Mouse (Mus musculus) naive thymus-derived CD4-positive, alpha-beta T cell, adult 5 months (primary cell): ENCODE measurements around the gene Asic5. TPM values are rescaled to one million over a fixed set of nuclear protein-coding genes. Genes with fewer than 3 reads are reported as not detected.

Source experiments
- polyA plus RNA-seq: library from polyadenylated mRNA; unstranded; fragments of 100-300 nt; shearing (Covaris generic); gene quantifications from one replicate; pipeline ENCODE4 v1.2.1, GENCODE M21; 2017

The Asic5 gene
- polyA plus RNA-seq = not detected

GRCm38 (mm10) chr3:81981990-81982389 is at the start of gene Asic5:
Gene Asic5 (plus strand): TSS chr3:81982290.

GRCm38 (mm10) chr3:81976102-81976501 is 6.0 kb upstream of the Asic5 start, which contains the start of gene Tdo2:
Gene Tdo2 (minus strand): TSS chr3:81976202.

Other genes with a start within 250 kb of the Asic5 start
- 43.8 TPM for gene Ctso, start 49.7 kb upstream of the Asic5 start, polyA plus RNA-seq
- gene Tdo2, start 6.1 kb upstream of the Asic5 start, polyA plus RNA-seq = not detected
- 1.0 TPM for gene Gucy1b1, start 92.4 kb downstream of the Asic5 start, polyA plus RNA-seq
- gene Gucy1a1, start 163.5 kb downstream of the Asic5 start, polyA plus RNA-seq = 1.9 TPM